Mouse (Mus musculus) midbrain, embryonic 12.5 days (tissue): ENCODE data around the gene Elf3. TPM values are rescaled to one million over a fixed set of nuclear protein-coding genes. Genes with fewer than 3 reads are reported as not detected.
"Not testable (repeated sequence)": the region's sequence is repeated elsewhere in the genome, so short reads cannot be mapped to it uniquely, and the experiment has no call there.

Source experiments
- ATAC-seq: fragments of 200-750 bp; cut with Nextera tagmentation; 2 replicates; pipeline ENCODE4 v1.8.0; 2017; ENCODE audit warnings: low read depth, moderate TSS enrichment, moderate library complexity; ENCODE audit not compliant: low FRiP score
- H3K27ac ChIP-seq: fragments of 300-500 bp; sonication (generic); replicated peaks from 2 replicates; pipeline ENCODE4 v1.5.1; 2016; ENCODE audit warnings: mild to moderate bottlenecking
- H3K27me3 ChIP-seq: fragments of 300-500 bp; sonication (generic); 2 replicates; pipeline ENCODE4 v1.6.1; 2016; ENCODE audit warnings: mild to moderate bottlenecking
- H3K36me3 ChIP-seq: fragments of 300-500 bp; sonication (generic); 2 replicates; pipeline ENCODE4 v1.6.1; 2016
- H3K4me1 ChIP-seq: fragments of 300-500 bp; sonication (generic); 2 replicates; pipeline ENCODE4 v1.6.1; 2016
- H3K4me2 ChIP-seq: fragments of 300-500 bp; sonication (generic); replicated peaks from 2 replicates; pipeline ENCODE4 v1.6.1; 2016; ENCODE audit warnings: mild to moderate bottlenecking, moderate library complexity
- H3K4me3 ChIP-seq: fragments of 300-500 bp; sonication (generic); 2 replicates; pipeline ENCODE4 v1.5.1; 2016; ENCODE audit warnings: mild to moderate bottlenecking
- H3K9ac ChIP-seq: fragments of 300-500 bp; sonication (generic); replicated peaks from 2 replicates; pipeline ENCODE4 v1.6.1; 2016; ENCODE audit warnings: mild to moderate bottlenecking, moderate library complexity
- H3K9me3 ChIP-seq: fragments of 300-500 bp; sonication (generic); 2 replicates; pipeline ENCODE4 v1.6.1; 2016; ENCODE audit warnings: mild to moderate bottlenecking
- WGBS: fragments of 180-500 bp; shearing (Covaris S2); methylation state at CpG from one replicate; pipeline ENCODE4 v1.1.7; 2016; 5-methylcytosine and 5-hydroxymethylcytosine counted together
- polyA plus RNA-seq: library from polyadenylated mRNA; unstranded; fragments of >200 nt; fragmentation: Nextera tagmentation; extraction: Ambion mirVana; gene quantifications from 2 replicates; pipeline ENCODE4 v1.2.1, GENCODE M21; 2016

The Elf3 gene
- polyA plus RNA-seq, 1 experiment from 2014 or later: 0.70 TPM

DNA sequence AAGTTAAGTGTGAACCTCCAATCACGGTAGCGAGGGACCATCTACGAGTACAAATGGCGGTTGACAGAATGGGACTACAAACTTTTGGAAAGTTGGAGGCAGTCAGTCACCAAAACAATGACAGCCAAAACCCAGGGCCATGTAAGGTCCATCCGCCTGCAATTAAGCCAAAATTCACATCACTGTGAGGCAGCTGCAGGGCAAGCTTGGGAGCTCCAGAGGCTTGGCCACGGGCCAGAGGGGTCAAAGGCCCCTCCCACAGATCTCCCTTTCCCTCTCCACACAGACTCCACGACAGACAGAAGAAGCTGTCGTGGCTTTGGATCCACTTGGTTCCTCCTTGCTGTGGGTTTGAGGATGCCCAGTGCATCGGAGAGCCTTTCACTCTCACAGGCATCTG, 4.9 kb upstream of the Elf3 start:
- H3K4me2 ChIP-seq: no peak overlapping the region
- no peaks in the 10 kb centered on the region for H3K27me3 ChIP-seq
- H3K4me3 ChIP-seq: no peak overlapping the region
- no peak overlapping the region for H3K9ac ChIP-seq
- ATAC-seq: no peak
- peaks cover 7% of the 10 kb centered on the region for H3K4me1 ChIP-seq
- 93% methylated on average over 9 of the region's 9 CpGs for WGBS
- peaks cover 62% of the 10 kb centered on the region for H3K36me3 ChIP-seq
- no peaks in the 10 kb centered on the region for H3K9me3 ChIP-seq
- no peak overlapping the region for H3K27ac ChIP-seq

- no peak overlapping the region for H3K27ac ChIP-seq
- 84% methylated on average over 3 of the region's 3 CpGs for WGBS
- H3K36me3 ChIP-seq: peaks cover 56% of the 10 kb centered on the region
- H3K9me3 ChIP-seq: no peaks in the 10 kb centered on the region
- H3K4me1 ChIP-seq: peaks cover 10% of the 10 kb centered on the region
- ATAC-seq: no peak
- no peak overlapping the region for H3K4me3 ChIP-seq
- H3K9ac ChIP-seq: no peak overlapping the region
- H3K27me3 ChIP-seq: peaks cover 8% of the 10 kb centered on the region; the same call in 1 of the 2 replicates
- no peak overlapping the region for H3K4me2 ChIP-seq
Measured at GRCm38 (mm10) chr1:135262329-135262728, 4.0 kb upstream of the Elf3 start.

DNA sequence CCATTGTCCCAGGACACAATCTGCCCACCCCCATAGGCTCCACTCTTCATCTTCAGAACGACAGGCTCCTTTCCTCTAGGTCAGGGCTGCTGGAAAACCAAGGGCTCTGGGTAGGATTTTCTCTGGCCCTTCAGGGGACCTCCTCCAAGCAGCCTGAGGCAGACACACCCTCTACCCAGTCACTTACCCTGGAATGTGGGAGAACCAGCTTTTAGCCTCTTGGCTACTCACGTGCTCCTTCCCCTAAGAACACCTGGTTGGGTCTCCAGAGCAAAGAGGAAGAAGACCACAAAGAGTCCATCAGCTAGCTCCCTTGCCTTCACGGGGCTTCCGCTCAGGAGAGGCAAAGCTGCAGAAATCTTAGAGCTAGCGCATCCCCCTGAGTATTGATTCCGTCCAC, 2.6 kb upstream of the Elf3 start:
- Histone ChIP-seq H3K4me2 (no peak overlapping the region), H3K4me1 (peaks cover 10% of the 10 kb centered on the region), H3K36me3 (peaks cover 43% of the 10 kb centered on the region), H3K27ac (no peak overlapping the region), H3K4me3 (no peak overlapping the region), H3K9me3 (no peaks in the 10 kb centered on the region), H3K27me3 (peaks cover 10% of the 10 kb centered on the region; the same call in 1 of the 2 replicates), H3K9ac (no peak overlapping the region)
- no peak for ATAC-seq
- WGBS: 73% methylated on average over 6 of the region's 6 CpGs

DNA sequence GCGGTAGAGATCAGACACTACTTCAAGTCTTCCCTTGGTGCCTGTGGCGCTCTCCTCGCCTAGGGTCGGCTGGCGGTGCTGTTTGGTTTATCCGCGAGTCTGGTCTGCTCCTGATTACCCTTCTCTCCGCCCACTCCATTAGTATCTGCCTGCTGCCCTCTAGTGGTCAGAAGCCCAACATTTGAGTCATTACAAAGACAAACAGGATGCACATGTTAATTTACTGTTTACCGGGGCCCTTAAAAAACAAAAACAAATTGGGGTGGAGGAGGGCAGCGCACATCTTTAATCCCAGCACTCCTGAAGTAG, 714 bp upstream of the Elf3 start:
- WGBS: 1% methylated on average over 10 of the region's 10 CpGs
- ATAC-seq: peak; percentile 74; the same call in 1 of the 2 replicates
- Histone ChIP-seq H3K4me1 (peaks cover 10% of the 10 kb centered on the region), H3K4me2 (peak overlapping the region; percentile 47), H3K36me3 (peaks cover 25% of the 10 kb centered on the region), H3K9me3 (no peaks in the 10 kb centered on the region), H3K9ac (peak overlapping the region; percentile 11; the same call in 1 of the 2 replicates), H3K4me3 (peak overlapping the region; percentile 13; the same call in 1 of the 2 replicates), H3K27me3 (peaks cover 10% of the 10 kb centered on the region; the same call in 1 of the 2 replicates), H3K27ac (0 out of 2 replicates have a peak overlapping the region, but pooled peaks have one; percentile 11)

DNA sequence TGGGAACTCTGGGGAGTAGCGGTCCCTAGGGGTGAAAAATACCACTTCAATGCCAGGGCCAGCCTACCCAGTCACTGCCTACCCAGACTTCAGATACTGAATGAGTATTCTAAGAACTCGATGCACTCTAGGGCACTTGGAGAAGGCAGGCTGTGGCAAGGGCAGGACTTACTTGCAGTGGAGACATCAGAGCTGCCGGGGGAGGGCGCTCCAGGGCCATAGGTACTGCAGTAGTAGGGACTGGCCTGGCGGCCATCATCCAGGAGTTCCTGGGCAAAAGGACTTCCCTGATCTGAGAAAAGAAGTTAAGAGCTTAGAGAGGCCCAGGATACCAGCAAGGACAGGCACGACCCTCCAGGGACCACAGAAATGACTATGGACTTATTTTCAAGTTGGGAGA, 2.1 kb downstream of the Elf3 start:
- WGBS: 81% methylated on average over 6 of the region's 6 CpGs
- H3K4me3 ChIP-seq: no peak overlapping the region
- H3K4me1 ChIP-seq: peaks cover 10% of the 10 kb centered on the region
- H3K9ac ChIP-seq: no peak overlapping the region
- ATAC-seq: no peak
- no peaks in the 10 kb centered on the region for H3K9me3 ChIP-seq
- H3K36me3 ChIP-seq: no peaks in the 10 kb centered on the region
- peaks cover 10% of the 10 kb centered on the region; the same call in 1 of the 2 replicates for H3K27me3 ChIP-seq
- no peak overlapping the region for H3K27ac ChIP-seq
- H3K4me2 ChIP-seq: no peak overlapping the region

GRCm38 (mm10) chr1:135252854-135253253, 5.5 kb downstream of the Elf3 start:
- H3K9me3 ChIP-seq: no peaks in the 10 kb centered on the region
- peaks cover 22% of the 10 kb centered on the region for H3K27me3 ChIP-seq
- H3K4me1 ChIP-seq: peaks cover 6% of the 10 kb centered on the region; the same call in 1 of the 2 replicates
- no peak overlapping the region for H3K4me3 ChIP-seq
- no peak overlapping the region for H3K4me2 ChIP-seq
- no peaks in the 10 kb centered on the region for H3K36me3 ChIP-seq
- no peak overlapping the region for H3K9ac ChIP-seq
- no peak for ATAC-seq
- no peak overlapping the region for H3K27ac ChIP-seq
- 65% methylated on average over 4 of the region's 4 CpGs for WGBS

- Histone ChIP-seq H3K36me3 (no peaks in the 10 kb centered on the region), H3K4me2 (no peak overlapping the region), H3K27me3 (peaks cover 15% of the 10 kb centered on the region), H3K9me3 (no peaks in the 10 kb centered on the region), H3K9ac (no peak overlapping the region), H3K4me3 (no peak overlapping the region), H3K27ac (no peak overlapping the region), H3K4me1 (peaks cover 6% of the 10 kb centered on the region; the same call in 1 of the 2 replicates)
- 91% methylated on average over 8 of the region's 8 CpGs for WGBS
- ATAC-seq: no peak
Measured at GRCm38 (mm10) chr1:135251405-135251804, 7.0 kb downstream of the Elf3 start.

- Histone ChIP-seq H3K9me3 (no peaks in the 10 kb centered on the region), H3K27me3 (peaks cover 15% of the 10 kb centered on the region), H3K9ac (no peak overlapping the region), H3K4me3 (no peak overlapping the region), H3K4me1 (peaks cover 6% of the 10 kb centered on the region; the same call in 1 of the 2 replicates), H3K27ac (no peak overlapping the region), H3K4me2 (no peak overlapping the region), H3K36me3 (no peaks in the 10 kb centered on the region)
- no peak for ATAC-seq
- 92% methylated on average over 2 of the region's 3 CpGs for WGBS
Measured at GRCm38 (mm10) chr1:135250706-135251105, 7.7 kb downstream of the Elf3 start.

DNA sequence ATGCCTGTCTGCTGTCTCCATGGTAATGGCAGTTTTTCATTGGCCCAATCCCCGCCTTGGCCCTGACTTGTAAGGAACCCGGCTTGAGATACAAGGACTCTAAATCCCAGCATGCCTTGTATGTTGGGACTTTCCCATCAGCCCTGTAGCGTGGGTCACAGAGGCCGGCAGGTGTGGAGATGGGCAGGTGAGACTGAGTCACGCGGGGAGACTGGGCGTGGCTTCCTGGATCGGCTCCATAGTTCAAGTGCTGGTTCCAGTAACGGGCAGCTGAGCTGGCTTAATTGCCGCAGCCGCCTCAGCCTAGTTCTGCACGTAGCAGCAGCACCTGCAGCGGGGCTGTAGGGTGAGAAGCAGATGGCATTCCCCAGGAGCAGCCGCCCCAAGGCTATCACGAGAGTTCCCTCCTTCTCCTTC, 9.9 kb downstream of the Elf3 start:
- Histone ChIP-seq H3K4me1 (peaks cover 6% of the 10 kb centered on the region; the same call in 1 of the 2 replicates), H3K4me3 (peak overlapping the region; percentile 39), H3K27ac (no peak overlapping the region), H3K4me2 (peak overlapping the region; percentile 53), H3K36me3 (no peaks in the 10 kb centered on the region), H3K27me3 (peaks cover 15% of the 10 kb centered on the region), H3K9ac (peak overlapping the region; percentile 37; the same call in 1 of the 2 replicates), H3K9me3 (no peaks in the 10 kb centered on the region)
- WGBS: 5% methylated on average over 15 of the region's 15 CpGs
- ATAC-seq: peak; percentile 58; the same call in 1 of the 2 replicates

DNA sequence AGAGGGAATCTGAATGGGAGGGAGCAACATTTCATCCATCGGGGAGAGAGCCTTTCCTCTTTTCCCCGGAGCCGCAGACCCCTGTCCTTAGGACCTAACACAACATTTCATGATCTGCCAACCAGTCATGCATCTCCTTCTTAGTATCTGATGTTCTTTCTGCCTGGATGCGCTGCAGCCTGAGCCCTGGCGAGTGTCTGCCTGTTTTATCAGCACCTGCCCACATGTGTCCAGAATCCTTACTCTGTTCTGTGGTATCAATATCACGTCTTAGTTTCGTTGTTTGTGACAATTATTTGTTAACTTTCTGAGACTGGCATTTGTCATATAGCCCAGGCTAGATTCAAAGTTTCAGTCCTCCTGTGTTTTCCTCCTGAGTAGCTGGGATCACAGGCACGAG, 14.4 kb downstream of the Elf3 start:
- ATAC-seq: no peak

DNA sequence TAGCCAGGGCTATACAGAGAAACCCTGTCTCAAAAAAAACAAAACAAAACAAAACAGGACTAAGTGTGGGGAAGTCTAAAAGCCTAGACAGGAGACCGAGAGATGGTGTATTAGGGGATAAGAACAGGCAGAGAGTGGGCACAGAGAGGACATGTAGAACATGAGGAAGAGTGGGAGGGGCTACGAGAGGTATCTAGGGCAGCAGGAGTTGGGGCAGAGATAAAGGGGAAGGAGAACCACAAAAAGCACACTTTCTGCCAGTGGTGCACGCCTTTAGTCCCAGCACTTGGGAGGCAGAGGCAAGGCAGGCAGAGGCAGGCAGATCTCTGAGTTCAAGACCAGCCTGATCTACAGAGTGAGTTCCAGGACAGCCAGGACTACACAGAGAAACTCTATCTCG, 18.2 kb downstream of the Elf3 start:
- not testable (repeated sequence) for H3K27ac ChIP-seq, ATAC-seq, H3K9me3 ChIP-seq, H3K4me2 ChIP-seq, H3K4me3 ChIP-seq, H3K4me1 ChIP-seq, H3K36me3 ChIP-seq, H3K27me3 ChIP-seq, H3K9ac ChIP-seq
- WGBS: 86% methylated on average over 4 of the region's 4 CpGs

More for the DNA sequence above, 14.4 kb downstream of the Elf3 start:
- 82% methylated on average over 8 of the region's 8 CpGs for WGBS
- 0 out of 2 replicates have a peak, but pooled peaks cover 8% of the 10 kb centered on the region for H3K27me3 ChIP-seq
- H3K9me3 ChIP-seq: no peaks in the 10 kb centered on the region
- H3K9ac ChIP-seq: no peak overlapping the region
- no peak overlapping the region for H3K4me2 ChIP-seq
- peaks cover 6% of the 10 kb centered on the region; the same call in 1 of the 2 replicates for H3K4me1 ChIP-seq
- no peaks in the 10 kb centered on the region for H3K36me3 ChIP-seq
- no peak overlapping the region for H3K27ac ChIP-seq
- H3K4me3 ChIP-seq: no peak overlapping the region

- Histone ChIP-seq H3K27ac (no peak overlapping the region), H3K4me3 (no peak overlapping the region), H3K4me2 (no peak overlapping the region), H3K9me3 (no peaks in the 10 kb centered on the region), H3K27me3 (no peaks in the 10 kb centered on the region), H3K4me1 (no peaks in the 10 kb centered on the region), H3K36me3 (no peaks in the 10 kb centered on the region), H3K9ac (no peak overlapping the region)
- 73% methylated on average over 12 of the region's 12 CpGs for WGBS
- no peak for ATAC-seq
Measured at GRCm38 (mm10) chr1:135237131-135237851, 21.1 kb downstream of the Elf3 start.
